Mouse (Mus musculus): ENCODE data around the gene Ppfibp1.

DNA sequence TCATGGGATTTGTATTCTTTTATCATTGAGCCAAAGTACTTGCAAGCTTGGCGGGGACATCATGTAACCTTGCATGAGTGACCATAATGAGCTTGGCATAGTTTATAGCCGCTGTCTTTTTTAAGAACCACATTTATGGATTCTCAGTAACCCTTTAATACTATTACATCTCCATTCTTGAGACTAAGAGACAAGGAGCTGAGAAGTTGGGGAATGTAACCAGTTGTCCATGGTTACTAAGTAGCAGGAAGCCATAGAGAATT, 134.8 kb downstream of the Ppfibp1 start:
- TF ChIP-seq CTCF (IDR thresholded peaks at IDR 0.05; ENCODE audit: low read depth, low read length) (no peak), POLR2A (IDR thresholded peaks at IDR 0.05; ENCODE audit: extremely low read depth, insufficient read depth, low read length) (no peak)
